In genomic region chr13:103591874-103592273, GRCm38 (mm10) we compare ENCODE assay signal across 15 mouse cellular contexts.
"Had no signal": no experiment of that assay in that cellular context is flagged by ENCODE, and none has a peak within 500 bp of the region (broad histone marks: within the 10 kb centered on the region; RNA-seq: fewer than 3 reads in every experiment).

No protein-coding gene starts in this region.

- H3K9me3 ChIP-seq: intestine, embryonic 15.5 days; limb, embryonic 12.5 days; limb, embryonic 15.5 days; liver, embryonic 13.5 days; midbrain, embryonic 10.5 days; midbrain, embryonic 13.5 days; stomach, embryonic 15.5 days had no signal

- H3K4me3 ChIP-seq: intestine, embryonic 15.5 days; layer of hippocampus, adult 2 months; left cerebral cortex, adult 2 months; limb, embryonic 12.5 days; limb, embryonic 15.5 days; liver, embryonic 13.5 days; midbrain, embryonic 10.5 days; midbrain, embryonic 13.5 days; stomach, embryonic 15.5 days had no signal

- H3K27me3 ChIP-seq: intestine, embryonic 15.5 days; limb, embryonic 12.5 days; limb, embryonic 15.5 days; liver, embryonic 13.5 days; midbrain, embryonic 13.5 days; stomach, embryonic 15.5 days had no signal

- H3K4me1 ChIP-seq: intestine, embryonic 15.5 days; limb, embryonic 12.5 days; limb, embryonic 15.5 days; liver, embryonic 13.5 days; midbrain, embryonic 10.5 days; midbrain, embryonic 13.5 days; stomach, embryonic 15.5 days had no signal

- DNase-seq: layer of hippocampus, postnatal 36 days; liver, embryonic 13.5 days; lung, adult 2 months; lung, postnatal 14 days; lung, postnatal 4 days; thymus, postnatal 25 days had no signal

- H3K9ac ChIP-seq: intestine, embryonic 15.5 days; limb, embryonic 12.5 days; limb, embryonic 15.5 days; liver, embryonic 13.5 days; midbrain, embryonic 13.5 days; stomach, embryonic 15.5 days had no signal

- H3K36me3 ChIP-seq: intestine, embryonic 15.5 days; limb, embryonic 12.5 days; limb, embryonic 15.5 days; liver, embryonic 13.5 days; midbrain, embryonic 10.5 days; midbrain, embryonic 13.5 days; stomach, embryonic 15.5 days had no signal

- H3K27ac ChIP-seq: intestine, embryonic 15.5 days; layer of hippocampus, adult 2 months; left cerebral cortex, adult 2 months; limb, embryonic 12.5 days; limb, embryonic 15.5 days; liver, embryonic 13.5 days; midbrain, embryonic 10.5 days; midbrain, embryonic 13.5 days; stomach, embryonic 15.5 days had no signal

- H3K4me2 ChIP-seq: intestine, embryonic 15.5 days; limb, embryonic 12.5 days; limb, embryonic 15.5 days; liver, embryonic 13.5 days; midbrain, embryonic 13.5 days; stomach, embryonic 15.5 days had no signal

- ATAC-seq: intestine, embryonic 15.5 days; midbrain, embryonic 13.5 days; midbrain, embryonic 16.5 days had no signal
